Mouse (Mus musculus): ENCODE results near the gene Fastk. TPM values are rescaled to one million over a fixed set of nuclear protein-coding genes. Genes with fewer than 3 reads are reported as not detected.
A peak's percentile ranks its signal among the peaks of the same experiment; 100 is the strongest.

The Fastk gene
- polyA plus RNA-seq, 1 experiment from 2014 or later = 113 TPM

GRCm38 (mm10) chr5:24475476-24476241 lies 30.6 kb upstream of the Fastk start:
- Histone ChIP-seq H3K4me1 (replicated peaks) (peaks cover 31% of the 10 kb centered on the region), H3K4me3 (peak overlapping the region; percentile 31; the same call in 1 of the 2 replicates), H3K4me2 (no peak overlapping the region), H3K27me3 (peaks cover 6% of the 10 kb centered on the region; the same call in 1 of the 2 replicates), H3K9ac (no peak overlapping the region), H3K36me3 (peaks cover 37% of the 10 kb centered on the region), H3K9me3 (no peaks in the 10 kb centered on the region), H3K27ac (replicated peaks) (no peak overlapping the region)
- 72% methylated on average over 6 of the region's 6 CpGs for WGBS
- ATAC-seq (ENCODE audit: low FRiP score, low read depth) = peak; percentile 32; the same call in 1 of the 2 replicates

- Histone ChIP-seq H3K4me2 (peak overlapping the region; percentile 52), H3K27ac (replicated peaks) (no peak overlapping the region), H3K9me3 (no peaks in the 10 kb centered on the region), H3K4me3 (peak overlapping the region; percentile 31), H3K27me3 (peaks cover 6% of the 10 kb centered on the region; the same call in 1 of the 2 replicates), H3K4me1 (replicated peaks) (peaks cover 36% of the 10 kb centered on the region), H3K9ac (0 out of 2 replicates have a peak overlapping the region, but pooled peaks have one; percentile 23), H3K36me3 (peaks cover 28% of the 10 kb centered on the region)
- 4% methylated on average over 66 of the region's 67 CpGs for WGBS
- no peak for ATAC-seq (ENCODE audit: low FRiP score, low read depth)
These were observed 29.7 kb upstream of the Fastk start for GRCm38 (mm10) chr5:24474723-24475261.

DNA sequence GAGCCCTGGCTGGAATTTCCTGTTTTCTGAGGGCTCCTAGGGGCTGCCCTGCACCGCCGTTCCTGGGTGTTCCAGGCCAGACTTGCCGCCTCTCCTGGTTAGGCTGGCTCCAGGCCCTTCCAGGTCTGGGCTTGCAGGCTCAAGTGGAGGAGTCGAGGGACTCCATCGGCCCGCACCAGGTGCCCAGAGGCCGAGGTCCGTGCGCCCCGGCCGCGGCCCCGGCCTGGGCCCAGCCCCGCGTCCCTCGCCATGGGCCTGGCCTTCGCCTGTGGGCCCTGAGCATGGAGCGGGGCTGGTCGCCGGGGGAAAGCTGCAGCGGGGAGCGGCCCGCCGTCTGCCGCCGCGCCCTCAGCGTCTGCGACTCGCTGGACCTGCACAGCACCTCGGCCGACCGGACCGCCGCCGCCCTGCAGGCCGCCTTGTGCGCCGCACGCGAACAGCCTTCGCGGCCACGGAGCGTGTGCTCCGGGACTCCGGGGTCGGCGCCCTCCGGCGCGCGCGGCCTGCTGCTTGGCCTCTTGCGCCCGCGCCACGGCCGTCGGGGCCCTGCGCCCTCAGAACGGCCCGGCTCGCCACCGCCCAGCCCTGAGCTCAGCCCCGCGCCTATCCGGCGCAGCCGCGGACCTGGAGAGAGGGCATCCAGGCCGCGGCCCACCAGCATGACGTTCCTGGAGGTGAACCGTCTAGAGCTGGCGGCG lies 29.1 kb upstream of the Fastk start:
- H3K4me3 ChIP-seq = peak overlapping the region; percentile 31
- H3K27ac ChIP-seq (replicated peaks) = no peak overlapping the region
- H3K4me1 ChIP-seq (replicated peaks) = peaks cover 36% of the 10 kb centered on the region
- no peak for ATAC-seq (ENCODE audit: low FRiP score, low read depth)
- peaks cover 6% of the 10 kb centered on the region; the same call in 1 of the 2 replicates for H3K27me3 ChIP-seq
- no peaks in the 10 kb centered on the region for H3K9me3 ChIP-seq
- H3K4me2 ChIP-seq = peak overlapping the region; percentile 52
- 3% methylated on average over 72 of the region's 77 CpGs for WGBS
- H3K36me3 ChIP-seq = peaks cover 23% of the 10 kb centered on the region
- peak overlapping the region; percentile 23; the same call in 1 of the 2 replicates for H3K9ac ChIP-seq

- Histone ChIP-seq H3K4me2 (no peak overlapping the region), H3K27me3 (peaks cover 6% of the 10 kb centered on the region; the same call in 1 of the 2 replicates), H3K4me3 (no peak overlapping the region), H3K9ac (no peak overlapping the region), H3K27ac (replicated peaks) (no peak overlapping the region), H3K4me1 (replicated peaks) (peaks cover 36% of the 10 kb centered on the region), H3K9me3 (no peaks in the 10 kb centered on the region), H3K36me3 (peaks cover 13% of the 10 kb centered on the region)
- no peak for ATAC-seq (ENCODE audit: low FRiP score, low read depth)
- WGBS = 31% methylated on average over 6 of the region's 7 CpGs
These were observed 28.0 kb upstream of the Fastk start for GRCm38 (mm10) chr5:24472884-24473619.

GRCm38 (mm10) chr5:24470600-24470999 lies 25.5 kb upstream of the Fastk start:
- peak; percentile 55; the same call in 1 of the 2 replicates for ATAC-seq (ENCODE audit: low FRiP score, low read depth)
- no peak overlapping the region for H3K27ac ChIP-seq (replicated peaks)
- H3K36me3 ChIP-seq = no peaks in the 10 kb centered on the region
- peaks cover 6% of the 10 kb centered on the region; the same call in 1 of the 2 replicates for H3K27me3 ChIP-seq
- no peak overlapping the region for H3K9ac ChIP-seq
- no peak overlapping the region for H3K4me2 ChIP-seq
- WGBS = 9% methylated on average over 5 of the region's 5 CpGs
- peaks cover 51% of the 10 kb centered on the region for H3K4me1 ChIP-seq (replicated peaks)
- no peaks in the 10 kb centered on the region for H3K9me3 ChIP-seq
- no peak overlapping the region for H3K4me3 ChIP-seq

DNA sequence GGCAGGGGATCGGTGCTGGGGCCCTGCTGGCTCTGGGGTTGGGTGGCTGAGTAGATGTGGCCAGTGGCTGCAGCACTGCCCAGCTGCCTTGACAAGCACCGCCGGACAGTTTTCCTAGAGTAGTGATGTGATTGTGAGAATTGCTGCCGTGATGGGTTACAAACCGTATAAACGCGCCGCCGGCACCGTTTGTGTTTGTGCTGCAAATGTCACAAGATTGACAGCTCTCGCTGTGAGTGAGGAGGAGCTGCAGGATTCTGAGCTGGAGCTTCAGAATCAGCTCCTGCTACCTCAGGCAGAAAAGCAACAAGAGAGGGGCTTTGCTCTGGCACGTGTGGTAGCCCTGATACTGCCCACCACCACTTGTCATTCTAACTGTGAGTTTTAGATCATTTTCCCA lies 21.7 kb upstream of the Fastk start:
- H3K4me2 ChIP-seq = no peak overlapping the region
- WGBS = 36% methylated on average over 12 of the region's 12 CpGs
- H3K9ac ChIP-seq = no peak overlapping the region
- no peak overlapping the region for H3K4me3 ChIP-seq
- peaks cover 24% of the 10 kb centered on the region for H3K4me1 ChIP-seq (replicated peaks)
- H3K27ac ChIP-seq (replicated peaks) = no peak overlapping the region
- no peaks in the 10 kb centered on the region for H3K27me3 ChIP-seq
- no peak for ATAC-seq (ENCODE audit: low FRiP score, low read depth)
- H3K9me3 ChIP-seq = no peaks in the 10 kb centered on the region
- no peaks in the 10 kb centered on the region for H3K36me3 ChIP-seq

GRCm38 (mm10) chr5:24455613-24456012 lies 10.5 kb upstream of the Fastk start:
- Histone ChIP-seq H3K36me3 (no peaks in the 10 kb centered on the region), H3K9ac (0 out of 2 replicates have a peak overlapping the region, but pooled peaks have one; percentile 11), H3K4me2 (peak overlapping the region; percentile 99), H3K27me3 (no peaks in the 10 kb centered on the region), H3K4me3 (0 out of 2 replicates have a peak overlapping the region, but pooled peaks have one; percentile 3), H3K9me3 (no peaks in the 10 kb centered on the region), H3K4me1 (replicated peaks) (peaks cover 46% of the 10 kb centered on the region), H3K27ac (replicated peaks) (0 out of 2 replicates have a peak overlapping the region, but pooled peaks have one; percentile 42)
- 43% methylated on average over 7 of the region's 7 CpGs for WGBS
- ATAC-seq (ENCODE audit: low FRiP score, low read depth) = no peak

- H3K4me3 ChIP-seq = 0 out of 2 replicates have a peak overlapping the region, but pooled peaks have one; percentile 16
- H3K27ac ChIP-seq (replicated peaks) = peak overlapping the region; percentile 42; the same call in 1 of the 2 replicates
- no peaks in the 10 kb centered on the region for H3K27me3 ChIP-seq
- H3K9ac ChIP-seq = peak overlapping the region; percentile 15; the same call in 1 of the 2 replicates
- no peak for ATAC-seq (ENCODE audit: low FRiP score, low read depth)
- WGBS = 52% methylated on average over 3 of the region's 3 CpGs
- H3K36me3 ChIP-seq = no peaks in the 10 kb centered on the region
- peaks cover 46% of the 10 kb centered on the region for H3K4me1 ChIP-seq (replicated peaks)
- H3K4me2 ChIP-seq = peak overlapping the region; percentile 99
- H3K9me3 ChIP-seq = no peaks in the 10 kb centered on the region
These were observed 10.0 kb upstream of the Fastk start for GRCm38 (mm10) chr5:24455076-24455475.

- WGBS = 4% methylated on average over 2 of the region's 2 CpGs
- ATAC-seq (ENCODE audit: low FRiP score, low read depth) = no peak
These were observed 8.9 kb upstream of the Fastk start for GRCm38 (mm10) chr5:24453985-24454303.

DNA sequence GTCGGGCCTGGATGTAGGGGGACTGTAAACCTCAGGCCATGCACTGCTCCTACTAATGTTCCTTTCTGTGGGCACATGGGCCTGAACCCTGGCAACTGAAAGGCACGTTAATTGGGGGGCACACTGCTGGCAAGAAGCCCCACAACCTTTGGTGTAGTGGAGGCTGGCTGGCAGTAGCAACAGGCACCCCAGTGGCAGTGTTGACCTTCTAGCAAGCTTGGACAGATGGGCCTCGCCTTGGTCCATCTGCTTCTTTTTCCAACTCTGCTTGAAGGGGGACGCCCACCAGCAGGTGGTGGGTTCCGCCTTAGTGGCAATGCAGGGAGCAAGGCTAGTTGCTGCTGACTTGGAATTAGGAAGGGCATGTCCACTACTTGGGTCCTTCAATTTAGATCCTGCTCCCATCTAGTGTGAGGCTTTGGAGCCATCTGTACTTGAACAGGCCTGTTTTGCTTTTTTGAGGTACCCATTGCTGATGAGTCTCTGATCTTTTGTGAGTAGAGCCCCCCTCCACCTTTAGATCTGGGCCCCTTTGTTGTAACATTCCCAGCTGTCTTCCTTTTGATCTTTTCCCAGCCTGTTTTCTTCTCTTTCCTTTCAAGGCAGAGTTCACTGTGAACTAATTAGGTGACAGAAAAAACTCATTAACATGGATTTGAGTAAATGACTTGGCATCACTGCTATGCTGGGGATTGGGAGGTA lies 8.3 kb upstream of the Fastk start:
- Histone ChIP-seq H3K27ac (replicated peaks) (peak overlapping the region; percentile 87), H3K9me3 (no peaks in the 10 kb centered on the region), H3K27me3 (no peaks in the 10 kb centered on the region), H3K4me2 (peak overlapping the region; percentile 99), H3K4me1 (replicated peaks) (peaks cover 46% of the 10 kb centered on the region), H3K36me3 (no peaks in the 10 kb centered on the region), H3K4me3 (peak overlapping the region; percentile 94), H3K9ac (peak overlapping the region; percentile 92)
- no peak for ATAC-seq (ENCODE audit: low FRiP score, low read depth)
- under 1% methylated on average over 5 of the region's 5 CpGs for whole genome bisulfite sequencing

More at GRCm38 (mm10) chr5:24453985-24454303, 8.9 kb upstream of the Fastk start:
- Histone ChIP-seq H3K4me2 (peak overlapping the region; percentile 99), H3K27me3 (no peaks in the 10 kb centered on the region), H3K4me3 (peak overlapping the region; percentile 94), H3K27ac (replicated peaks) (peak overlapping the region; percentile 87), H3K9ac (peak overlapping the region; percentile 92), H3K4me1 (replicated peaks) (peaks cover 46% of the 10 kb centered on the region), H3K9me3 (no peaks in the 10 kb centered on the region), H3K36me3 (no peaks in the 10 kb centered on the region)
